Mouse (Mus musculus): ENCODE results near the gene Spats1. TPM values are rescaled to one million over a fixed set of nuclear protein-coding genes. Genes with fewer than 3 reads are reported as not detected.
"Not testable (repeated sequence)": the region's sequence is repeated elsewhere in the genome, so short reads cannot be mapped to it uniquely, and the experiment has no call there.

Gene Spats1
- total RNA-seq, 2 experiments from 2014 or later, result not detected

DNA sequence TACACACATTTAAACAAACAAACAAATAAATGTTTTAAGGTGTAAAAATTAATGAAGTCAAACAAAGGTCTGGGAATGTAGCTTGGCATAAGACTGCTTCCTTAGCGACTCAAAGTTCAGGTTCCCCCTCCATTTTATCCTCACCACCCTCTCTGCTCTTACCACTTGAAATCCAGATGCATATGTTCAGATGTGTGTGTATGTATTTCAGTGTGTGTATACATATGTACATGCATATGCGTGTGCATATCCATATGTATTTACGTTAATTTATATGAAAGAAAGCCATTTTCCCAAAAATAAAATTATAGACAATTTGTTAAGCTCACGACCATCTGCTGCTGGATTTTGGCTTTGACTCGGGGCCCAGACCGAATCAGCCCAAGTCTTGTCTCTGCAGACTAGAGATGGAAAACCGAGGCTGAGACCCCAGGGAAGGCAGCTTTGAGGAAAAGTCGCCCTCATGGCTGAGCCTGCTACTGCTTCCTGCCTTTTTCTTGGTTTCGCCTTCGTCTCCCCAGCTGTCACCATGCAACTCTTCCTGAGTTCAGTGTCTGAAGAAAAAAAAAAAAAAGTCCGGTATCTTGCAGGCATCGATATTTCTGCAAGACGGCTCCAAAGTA lies 15.4 kb upstream of the Spats1 start:
- no peak for ATAC-seq (ENCODE audit: poor library complexity, severe bottlenecking)

DNA sequence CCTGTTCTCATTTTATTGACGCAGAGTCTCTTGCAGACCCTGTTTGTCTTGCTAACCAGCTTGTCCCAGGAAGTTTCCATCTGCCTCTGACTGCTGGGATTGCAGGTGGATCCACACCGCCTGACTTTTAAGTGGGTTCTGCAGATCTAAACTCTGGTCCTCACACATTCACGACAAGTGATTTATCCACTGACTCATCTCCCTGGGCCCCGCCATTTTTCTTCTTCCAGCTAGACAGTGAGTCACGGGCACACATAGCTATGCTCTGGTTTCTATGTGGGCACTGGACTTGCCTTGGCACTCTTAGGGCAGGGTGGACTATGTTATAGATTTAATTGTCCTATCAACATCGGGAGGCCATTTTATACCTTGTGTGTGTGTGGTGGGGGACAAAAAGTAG lies 14.5 kb upstream of the Spats1 start:
- ATAC-seq (ENCODE audit: poor library complexity, severe bottlenecking), result no peak

DNA sequence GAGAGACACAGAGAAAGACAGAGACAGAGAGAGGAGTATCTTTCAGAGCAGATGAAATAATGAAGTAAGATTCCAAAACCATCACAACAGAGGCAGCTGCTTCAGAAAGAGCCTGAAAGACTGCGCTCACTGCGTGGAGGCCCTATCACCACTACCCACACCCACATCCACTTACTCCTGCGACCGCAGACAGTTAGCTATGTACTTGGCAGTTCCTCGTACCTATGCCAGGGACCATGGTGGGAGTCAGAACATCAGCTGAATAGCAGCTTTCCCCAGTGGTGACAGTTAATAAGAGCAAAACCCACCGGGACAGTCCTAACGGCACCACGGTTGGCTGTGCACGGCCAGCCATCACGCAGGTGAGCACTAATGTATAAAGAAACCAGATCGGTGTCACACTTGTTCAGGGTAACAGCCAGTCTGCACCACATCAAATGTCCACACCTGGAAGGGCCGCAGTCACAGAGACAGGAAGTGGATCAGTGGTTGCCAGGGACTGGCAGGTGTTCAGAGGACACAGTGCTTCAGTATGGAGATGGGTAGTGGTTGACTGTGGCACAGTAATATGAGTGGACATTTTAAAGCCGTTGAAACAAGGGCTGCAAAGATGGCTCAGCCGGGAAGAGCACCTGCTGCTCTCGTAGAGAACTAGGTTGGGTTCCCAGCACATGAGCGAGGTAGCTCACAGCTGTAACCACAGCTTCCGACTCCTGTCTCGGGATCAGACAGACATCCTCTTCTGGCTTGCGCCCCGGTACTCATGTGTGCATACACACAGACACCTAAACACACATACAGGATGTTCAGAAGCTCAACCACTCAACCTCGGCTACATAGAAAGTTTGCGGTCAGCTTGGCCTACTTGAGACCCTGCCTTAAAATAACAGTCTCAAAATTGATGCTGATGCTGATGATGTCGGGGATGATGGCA lies 13.4 kb upstream of the Spats1 start:
- ATAC-seq (ENCODE audit: poor library complexity, severe bottlenecking), result peak; percentile 43

DNA sequence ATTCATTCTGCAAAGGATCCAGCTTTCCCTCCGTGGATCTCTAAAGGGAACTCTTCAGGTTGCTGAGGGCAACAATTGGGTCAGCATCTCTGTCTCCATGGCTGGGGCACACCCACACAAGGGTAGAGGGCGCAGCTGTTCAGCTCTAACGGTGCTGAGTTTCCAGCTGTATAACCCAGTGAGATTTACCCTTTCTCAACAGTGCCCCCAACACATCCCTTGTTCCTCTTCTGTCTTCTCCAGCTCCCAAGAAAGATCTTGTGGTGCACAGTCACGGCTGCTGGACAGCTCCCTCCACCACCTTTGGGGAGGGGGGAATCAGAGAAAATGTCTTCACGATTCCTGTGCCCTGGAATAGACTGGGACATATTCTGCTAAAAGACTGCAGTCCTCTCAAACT lies 12.0 kb upstream of the Spats1 start:
- ATAC-seq (ENCODE audit: poor library complexity, severe bottlenecking), result no peak

DNA sequence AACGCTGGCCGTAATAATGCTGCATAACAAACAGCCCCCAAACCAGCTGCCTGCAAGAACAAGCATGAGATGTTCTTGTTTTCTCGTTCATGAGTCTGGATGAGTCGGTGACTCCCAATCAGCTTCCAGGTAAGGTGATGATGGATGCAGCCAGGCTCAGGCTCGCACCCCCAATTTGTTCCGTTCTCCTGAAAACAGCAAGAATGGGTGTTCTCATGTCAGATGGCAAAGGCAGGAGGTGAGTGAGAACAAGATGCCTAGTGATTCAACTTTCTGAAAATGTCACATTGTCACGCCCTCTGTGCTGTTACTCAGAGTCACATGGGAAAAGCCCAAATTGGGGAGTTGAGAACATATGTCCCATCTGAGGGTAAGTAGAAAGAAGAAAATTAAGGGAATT lies 10.4 kb upstream of the Spats1 start:
- ATAC-seq (ENCODE audit: poor library complexity, severe bottlenecking), result no peak

DNA sequence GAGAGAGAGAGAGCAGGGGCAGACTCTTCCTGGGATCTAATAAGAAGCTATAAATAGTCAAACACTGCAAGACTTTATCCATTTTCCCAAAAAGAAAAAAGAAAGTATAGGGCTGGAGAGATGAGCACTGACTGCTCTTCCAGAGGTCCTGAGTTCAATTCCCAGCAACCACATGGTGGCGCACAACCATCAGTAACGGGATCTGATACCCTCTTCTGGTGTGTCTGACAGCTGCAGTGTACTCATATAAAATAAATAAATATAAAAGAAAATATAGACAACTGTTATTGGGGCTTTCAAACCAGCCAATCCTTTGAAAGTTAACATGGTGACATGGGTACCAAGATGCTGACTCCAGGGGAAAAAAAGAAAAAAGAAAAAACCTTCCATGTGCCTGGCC lies 5.2 kb upstream of the Spats1 start:
- no peak for ATAC-seq (ENCODE audit: poor library complexity, severe bottlenecking)

DNA sequence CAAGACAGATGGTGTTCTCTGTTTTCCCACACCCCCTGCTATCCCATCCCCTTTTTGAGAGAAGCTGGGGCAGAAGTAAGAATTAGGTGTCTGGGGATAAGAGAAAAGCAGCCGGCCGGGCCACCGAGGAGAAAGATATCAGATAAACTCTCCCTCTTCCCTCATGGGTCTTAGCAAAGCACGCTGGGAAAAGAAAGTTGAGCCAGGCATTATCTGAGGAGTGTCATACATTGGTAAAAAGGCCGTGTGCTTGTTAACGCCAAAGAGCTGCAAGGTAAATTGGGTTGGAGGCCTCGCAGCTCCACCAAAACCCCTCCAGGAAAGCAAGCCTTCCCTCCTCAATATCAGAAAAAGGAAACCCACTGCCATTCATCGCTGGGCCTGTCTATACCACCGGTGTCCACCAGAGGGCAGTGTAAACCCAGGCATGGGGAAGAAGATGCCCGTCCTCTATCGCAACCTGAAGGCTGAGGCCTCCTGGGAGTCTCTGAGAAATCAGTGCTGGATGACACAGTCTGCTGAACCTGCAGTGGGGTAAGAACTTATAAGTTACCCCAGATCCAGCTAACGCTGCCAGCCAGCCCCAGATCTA lies 3.1 kb upstream of the Spats1 start:
- ATAC-seq (ENCODE audit: poor library complexity, severe bottlenecking), result peak; percentile 89

DNA sequence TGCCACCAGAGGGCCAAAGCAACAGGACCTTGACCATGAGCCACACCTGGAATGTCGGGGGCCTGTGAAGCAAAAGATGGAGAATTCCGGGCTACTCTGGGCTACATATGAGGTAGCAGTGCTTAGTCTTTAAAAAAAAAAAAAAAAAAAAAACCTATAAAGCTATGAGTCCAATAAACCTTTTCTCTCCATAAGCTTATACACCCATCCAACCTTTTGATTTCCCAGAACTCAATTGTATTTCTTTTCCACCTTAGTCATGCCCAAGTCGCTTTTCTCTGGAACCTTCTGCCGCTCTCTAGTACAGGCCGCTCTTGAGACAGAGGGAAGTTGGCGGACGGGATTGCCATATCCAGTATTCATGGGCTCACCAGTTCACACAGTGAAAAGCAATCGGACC lies 1.1 kb downstream of the Spats1 start:
- ATAC-seq (ENCODE audit: poor library complexity, severe bottlenecking), result no peak

DNA sequence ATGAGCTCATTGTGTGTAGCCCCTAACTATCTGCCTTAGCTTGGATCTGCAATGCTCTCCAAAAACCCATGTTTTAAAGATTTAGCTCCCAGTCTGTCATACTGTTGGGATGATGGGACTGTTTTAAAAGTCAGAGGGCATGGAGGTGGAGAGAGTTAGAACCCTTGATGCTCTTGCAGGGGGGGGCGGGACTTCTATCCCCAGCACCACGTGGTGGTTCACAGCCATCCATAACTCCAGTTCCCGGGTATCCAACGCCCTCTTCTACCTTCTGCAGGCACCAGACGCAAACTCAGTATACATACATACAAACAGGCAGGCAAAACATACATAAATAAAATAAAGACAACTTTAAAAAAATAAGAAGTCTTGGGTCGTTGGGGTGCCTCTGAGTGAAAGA lies 1.5 kb downstream of the Spats1 start:
- ATAC-seq (ENCODE audit: poor library complexity, severe bottlenecking), result no peak

DNA sequence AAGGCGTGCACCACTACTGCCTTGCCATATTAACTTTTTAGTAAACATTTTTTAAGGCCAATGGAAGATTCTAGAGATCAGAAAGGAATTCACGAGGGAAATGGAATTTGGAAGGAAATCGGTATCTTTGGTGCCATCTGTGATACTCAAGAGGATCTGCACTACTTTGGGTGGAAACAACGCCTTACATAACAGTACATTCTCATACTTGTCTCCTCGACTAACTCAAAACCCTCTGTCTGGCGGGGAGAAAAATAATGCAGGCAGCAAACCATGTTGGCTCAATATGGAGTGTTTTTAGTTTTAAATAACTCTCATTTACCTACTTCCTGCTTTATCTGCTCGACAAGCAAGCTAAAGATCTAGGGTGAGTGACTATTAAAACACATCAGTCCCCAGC lies 4.5 kb downstream of the Spats1 start:
- no peak for ATAC-seq (ENCODE audit: poor library complexity, severe bottlenecking)

DNA sequence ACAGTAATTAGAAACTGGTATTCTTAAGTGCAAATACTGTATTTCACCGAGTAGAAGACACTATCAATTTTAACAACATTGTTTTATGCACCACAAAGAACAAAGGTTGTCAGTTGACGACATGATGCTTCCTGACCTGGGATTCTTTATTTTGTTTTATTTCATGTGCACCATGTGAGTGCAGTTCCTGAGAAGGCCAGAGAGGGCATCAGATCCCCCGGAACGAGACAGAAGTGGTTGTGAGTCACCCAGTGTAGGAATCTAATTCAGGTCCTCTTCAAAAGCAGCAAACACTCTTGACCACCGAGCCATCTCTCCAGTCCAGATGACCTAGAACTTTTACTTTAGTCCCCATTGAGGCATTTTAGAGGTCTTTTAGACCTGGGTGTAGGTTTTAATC lies 6.9 kb downstream of the Spats1 start:
- no peak for ATAC-seq (ENCODE audit: poor library complexity, severe bottlenecking)

DNA sequence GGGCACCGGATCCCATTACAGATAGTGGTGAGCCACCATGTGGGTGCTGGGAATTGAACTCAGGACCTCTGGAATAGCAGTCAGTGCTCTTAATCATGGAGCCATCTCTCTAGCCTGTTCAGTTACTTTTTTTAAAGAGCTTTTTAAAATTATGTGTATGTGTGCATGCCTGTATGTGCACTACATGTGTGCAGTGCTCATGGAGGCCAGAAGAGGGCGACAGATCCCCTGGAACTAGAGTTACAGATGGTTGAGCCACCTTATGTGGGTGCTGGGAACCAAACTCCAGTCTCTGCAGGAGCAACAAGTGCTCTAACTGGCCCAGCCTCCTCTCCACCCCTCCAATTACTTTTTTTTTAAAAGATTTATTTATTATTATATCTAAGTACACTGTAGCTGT lies 8.5 kb downstream of the Spats1 start:
- no peak for ATAC-seq (ENCODE audit: poor library complexity, severe bottlenecking)

DNA sequence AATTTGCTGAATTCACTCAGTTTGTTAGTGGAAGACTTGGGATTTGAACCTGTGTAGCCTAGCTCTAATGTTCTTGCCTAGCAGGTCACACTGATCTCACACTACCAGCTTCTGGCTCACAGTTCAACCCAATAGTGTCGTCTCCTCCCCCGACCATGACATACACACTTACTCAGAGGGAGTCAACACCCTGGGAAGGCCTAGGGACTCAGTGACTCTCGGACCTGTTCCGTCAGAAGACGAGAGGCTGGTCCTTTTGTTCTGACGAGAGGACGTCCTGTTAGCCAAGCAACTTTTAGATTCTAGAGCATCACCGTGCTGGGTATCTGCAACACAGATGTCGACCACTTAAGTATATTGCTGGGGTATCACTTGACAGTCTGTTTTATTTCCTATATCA lies 11.0 kb downstream of the Spats1 start:
- ATAC-seq (ENCODE audit: poor library complexity, severe bottlenecking), result no peak

DNA sequence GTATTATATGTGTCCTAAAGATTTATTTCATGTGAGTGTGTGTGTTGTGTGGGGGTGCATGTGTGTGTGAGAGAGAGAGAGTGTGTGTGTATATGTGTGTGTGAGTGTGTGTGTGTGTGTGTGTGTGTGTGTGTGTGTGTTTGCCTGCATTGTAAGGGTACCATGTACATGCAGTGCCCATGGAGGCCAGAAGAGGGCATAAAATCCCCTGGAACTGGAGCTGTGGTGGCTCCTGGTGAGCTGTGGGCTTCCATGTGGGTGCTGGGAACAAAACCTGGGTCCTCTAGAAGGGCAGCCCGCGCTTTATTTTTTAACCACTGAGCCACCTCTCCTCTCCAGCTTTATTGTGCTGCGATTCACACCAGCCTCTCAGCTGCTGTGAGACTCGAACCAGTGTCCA lies 12.7 kb downstream of the Spats1 start:
- ATAC-seq (ENCODE audit: poor library complexity, severe bottlenecking), result no peak

DNA sequence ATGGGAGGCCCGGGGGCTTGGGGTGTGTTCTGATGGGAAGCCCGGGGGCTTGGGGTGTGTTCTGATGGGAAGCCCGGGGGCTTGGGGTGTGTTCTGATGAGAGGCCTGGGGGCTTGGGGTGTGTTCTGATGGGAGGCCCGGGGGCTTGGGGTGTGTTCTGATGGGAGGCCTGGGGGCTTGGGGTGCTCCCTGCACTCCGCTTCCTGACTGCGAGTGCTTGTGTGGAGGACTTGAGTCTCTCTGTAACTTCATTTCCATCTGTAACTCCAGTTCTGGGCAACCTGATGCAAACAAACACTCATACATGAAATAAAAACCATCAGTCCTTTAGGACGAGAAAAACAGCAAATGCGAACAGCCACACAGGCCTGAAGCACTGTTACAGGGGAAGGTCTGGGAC lies 16.2 kb downstream of the Spats1 start:
- ATAC-seq (ENCODE audit: poor library complexity, severe bottlenecking), result no peak

DNA sequence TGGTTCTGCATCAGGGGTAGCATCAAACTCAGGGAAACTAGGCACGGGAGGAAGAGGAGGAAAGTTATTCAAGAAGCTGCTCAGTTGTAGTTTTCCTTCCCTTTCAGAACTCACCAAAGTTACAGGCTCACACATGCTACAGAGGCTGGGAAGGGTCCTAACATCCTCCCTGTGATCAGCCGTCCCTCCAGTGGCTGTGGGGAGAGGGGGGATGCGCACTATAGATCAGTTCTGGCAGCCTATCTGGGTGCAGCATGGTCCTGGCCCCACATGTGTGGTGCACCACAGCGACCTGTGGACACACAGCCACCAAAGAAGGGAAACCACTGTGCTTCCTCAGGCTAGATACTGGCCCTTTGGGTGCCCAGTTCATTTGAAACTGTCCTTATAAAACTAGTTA lies 16.7 kb downstream of the Spats1 start:
- ATAC-seq (ENCODE audit: poor library complexity, severe bottlenecking), result no peak

DNA sequence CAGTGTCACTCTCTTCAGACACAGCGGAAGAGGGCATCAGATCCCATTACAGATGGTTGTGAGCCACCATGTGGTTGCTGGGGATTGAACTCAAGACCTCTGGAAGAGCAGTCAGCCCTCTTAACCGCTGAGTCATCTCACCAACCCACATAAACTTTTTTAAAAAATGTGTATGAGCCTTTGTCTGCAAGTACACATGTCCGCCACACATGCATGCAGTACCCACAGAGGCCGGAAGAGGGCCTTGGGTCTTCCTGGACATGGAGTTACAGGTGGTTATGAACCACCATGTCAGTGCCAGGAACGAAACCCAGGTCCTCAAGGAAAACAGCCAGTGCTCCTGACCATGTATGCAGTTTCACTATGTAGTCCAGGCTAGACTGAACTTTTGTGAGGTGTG lies 17.7 kb downstream of the Spats1 start:
- no peak for ATAC-seq (ENCODE audit: poor library complexity, severe bottlenecking)

DNA sequence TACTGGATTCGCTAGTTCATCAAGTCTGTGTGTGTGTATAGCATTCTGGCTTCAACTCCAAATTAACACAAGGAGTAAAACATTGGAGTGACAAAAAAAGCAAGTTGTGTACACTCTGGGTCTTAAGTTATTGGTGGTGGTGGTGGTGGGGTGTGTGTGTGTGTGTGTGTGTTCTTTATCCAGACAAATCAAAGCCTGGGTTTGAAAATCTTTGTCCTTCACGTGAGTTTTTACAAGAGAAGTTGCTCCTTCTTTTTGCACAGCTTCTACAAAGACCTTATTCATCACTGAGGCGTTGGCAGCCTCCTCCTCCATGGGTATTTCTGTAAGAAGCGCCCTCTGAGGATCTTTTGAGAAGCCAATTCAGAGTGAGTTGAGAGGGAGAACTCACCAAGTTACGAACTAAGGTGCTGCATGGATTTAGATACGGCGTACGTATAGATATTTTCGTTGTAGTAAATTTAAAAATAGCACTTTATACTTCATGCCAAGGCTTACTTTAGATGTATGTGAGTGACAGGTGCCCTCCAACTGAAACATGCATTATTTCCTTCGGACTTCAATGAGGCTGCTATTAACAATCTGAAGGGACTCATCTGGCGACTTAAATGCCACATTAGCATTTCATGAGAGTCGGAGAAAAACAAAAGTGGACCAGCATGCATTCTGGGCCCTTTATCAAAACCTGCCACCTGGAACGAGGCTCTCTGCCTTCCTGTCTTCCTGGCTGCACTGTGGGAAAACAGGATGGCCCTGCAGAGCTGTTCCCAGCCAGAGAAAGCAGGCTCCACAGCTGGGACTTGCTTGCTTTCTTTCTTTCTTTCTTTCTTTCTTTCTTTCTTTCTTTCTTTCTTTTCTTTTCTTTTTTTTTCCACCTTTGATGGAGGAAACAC lies 18.7 kb downstream of the Spats1 start:
- no peak for ATAC-seq (ENCODE audit: poor library complexity, severe bottlenecking)

DNA sequence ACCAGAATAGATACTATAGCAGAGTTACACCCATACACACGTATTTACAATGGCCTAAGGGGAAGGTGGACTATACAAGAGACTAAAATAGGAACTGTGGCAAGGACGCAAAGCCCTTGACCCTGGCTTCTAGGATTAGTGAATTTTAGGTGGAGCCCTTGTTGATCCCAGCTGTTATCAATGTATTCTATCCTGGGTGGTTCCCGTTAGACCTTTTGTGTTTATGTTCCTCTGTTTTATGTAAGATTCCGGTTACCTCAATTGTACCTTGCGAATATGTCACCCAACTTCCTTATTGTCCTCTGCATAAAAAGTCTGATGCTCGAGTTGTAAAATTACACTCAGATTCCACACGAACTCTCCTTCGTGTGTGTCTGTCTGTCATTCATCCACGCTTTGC lies 19.4 kb downstream of the Spats1 start:
- not testable (repeated sequence) for ATAC-seq (ENCODE audit: poor library complexity, severe bottlenecking)

DNA sequence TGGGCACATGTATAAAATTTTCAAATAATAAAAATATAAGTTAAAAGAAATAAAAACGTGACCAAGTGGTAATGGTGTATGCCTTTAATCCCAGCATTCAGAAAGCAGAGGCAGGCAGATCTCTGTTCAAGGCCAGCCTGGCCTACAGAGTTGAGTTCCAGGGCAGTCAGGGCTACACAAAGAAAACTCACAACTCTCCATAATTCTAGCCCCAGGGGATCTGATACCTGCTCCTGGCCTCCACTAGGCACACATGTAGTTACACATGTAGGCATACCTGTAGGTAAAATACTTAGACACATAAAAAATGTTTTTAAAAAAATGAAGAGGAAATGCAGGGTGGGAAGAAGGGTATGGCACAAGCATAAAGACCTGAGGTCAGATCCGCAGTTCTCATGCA lies 20.4 kb downstream of the Spats1 start:
- ATAC-seq (ENCODE audit: poor library complexity, severe bottlenecking), result no peak

DNA sequence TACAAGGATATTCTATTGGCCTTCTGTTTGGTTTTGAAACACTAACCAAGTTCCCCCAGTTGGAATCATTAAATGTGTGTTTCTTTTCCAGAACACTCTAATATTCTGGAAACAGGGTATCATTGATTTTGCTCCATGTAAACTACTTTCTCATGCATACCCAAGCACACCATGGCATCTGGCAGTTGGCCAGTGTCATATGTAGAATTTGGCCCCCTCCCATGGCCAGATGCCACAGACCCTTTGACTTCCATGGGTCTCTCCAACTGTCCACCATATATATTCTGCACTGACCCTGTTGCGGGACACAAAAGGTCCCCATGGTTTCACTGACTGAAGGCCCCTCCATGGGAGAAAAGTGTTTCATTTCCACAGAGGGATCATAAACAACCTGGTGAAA lies 22.9 kb downstream of the Spats1 start:
- ATAC-seq (ENCODE audit: poor library complexity, severe bottlenecking), result no peak
